Mouse (Mus musculus) myocyte (in vitro differentiated cells): ENCODE measurements around the gene Nfia.

Experiments used
- E2F4 ChIP-seq: IDR thresholded peaks from one replicate; pipeline ENCODE4 v1.6.1; 2011; ENCODE audit warnings: mild to moderate bottlenecking, control low read depth, moderate library complexity; ENCODE audit not compliant: insufficient read depth
- MYOG ChIP-seq, 3 experiments: IDR thresholded peaks; one replicate each; pipeline ENCODE4 v1.6.1; 2011; ENCODE audit warnings: control low read depth in 2 of 3, low read depth in 2 of 3, mild to moderate bottlenecking in 2 of 3; ENCODE audit not compliant: insufficient read length in 2 of 3, control insufficient read depth in 1 of 3, insufficient read depth in 1 of 3

DNA sequence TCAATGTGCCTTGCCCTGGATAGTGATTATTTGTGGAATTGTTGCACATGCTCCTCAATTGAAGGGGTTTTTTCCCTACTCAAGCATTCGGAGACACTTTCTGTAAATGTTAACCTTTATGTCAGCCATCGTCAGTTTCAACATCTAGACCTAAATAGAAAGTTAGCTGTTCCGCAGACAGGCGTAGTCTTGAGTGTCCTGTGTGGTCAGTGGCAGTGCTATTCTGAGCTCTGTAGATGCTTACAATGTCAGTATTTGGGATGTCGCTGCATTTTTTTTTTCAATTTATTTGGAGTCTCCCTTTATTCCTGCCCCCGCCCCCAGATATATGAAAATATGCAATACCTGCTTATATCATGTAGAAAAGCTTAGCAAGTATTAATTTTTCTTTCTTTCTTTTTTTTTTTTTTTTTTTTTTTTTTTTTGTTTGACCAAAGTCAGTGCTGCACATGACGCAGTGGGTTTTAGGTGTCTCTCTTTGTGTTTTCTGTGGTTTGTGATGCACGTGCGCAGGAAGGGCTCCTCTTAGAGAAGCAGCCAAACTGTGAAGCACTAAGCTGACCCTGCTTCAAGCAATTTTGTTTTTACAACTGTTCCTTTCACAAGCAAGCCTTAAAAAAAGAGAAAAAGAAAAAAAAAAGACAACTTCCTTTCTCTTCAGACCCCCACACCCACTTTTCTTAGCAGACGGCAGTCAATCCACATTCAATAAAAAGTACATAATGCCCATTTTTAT, 340.9 kb downstream of the Nfia start:
- TF ChIP-seq MYOG (IDR thresholded peaks at IDR 0.05; ENCODE audit: control insufficient read depth in 1 of 3, insufficient read depth in 1 of 3, insufficient read length in 2 of 3, low read depth in 2 of 3): no peak
- TF ChIP-seq E2F4: no peak
